Mouse (Mus musculus): Measurements from ENCODE around the gene Fthl17c.
"Not testable (repeated sequence)": the region's sequence is repeated elsewhere in the genome, so short reads cannot be mapped to it uniquely, and the experiment has no call there.

Fthl17c gene

DNA sequence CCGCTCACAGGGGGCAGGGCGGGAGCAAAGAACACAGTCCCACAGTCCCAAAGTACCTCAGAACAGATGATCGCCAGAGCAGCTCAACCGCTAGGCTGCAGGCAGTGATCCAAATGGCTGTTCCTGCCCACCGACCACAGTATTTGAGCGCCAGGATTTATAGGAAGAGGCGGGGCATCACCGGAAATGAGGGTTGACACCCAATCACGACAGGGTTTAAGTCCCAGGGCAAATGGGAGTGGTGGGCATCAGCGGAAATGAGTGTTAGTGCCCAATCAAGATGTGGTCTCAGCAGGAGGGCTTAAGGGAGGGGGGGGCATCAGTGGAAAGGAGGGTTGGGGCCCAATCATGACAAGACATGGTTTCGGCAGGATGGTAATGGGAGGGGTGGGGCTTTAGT, at the start of gene Fthl17c:
Fthl17c (minus strand) TSS at position 101 of the 400 bp plus-strand sequence.
- DNase-seq (ENCODE audit: low spot score): not testable (repeated sequence)

DNA sequence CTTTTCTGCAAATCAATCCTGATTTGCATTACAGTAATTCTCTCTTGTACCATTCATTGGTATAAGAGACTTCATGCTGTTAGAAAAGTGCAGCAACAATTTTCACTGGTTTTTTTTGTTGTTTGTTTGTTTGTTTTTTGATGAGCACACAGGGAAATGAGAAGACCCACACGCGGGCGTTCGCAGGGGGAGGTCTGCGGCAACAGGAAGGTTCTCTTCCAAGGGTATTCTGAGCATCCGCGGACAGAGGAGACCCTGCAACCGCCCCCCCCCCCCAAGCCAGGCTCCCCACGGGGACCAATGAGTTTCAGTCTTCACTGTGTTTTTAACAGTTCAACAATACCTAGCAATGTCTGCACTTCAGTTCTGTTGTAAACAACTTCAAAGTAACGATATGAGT, 43.1 kb upstream of the Fthl17c start:
- DNase-seq (ENCODE audit: low spot score): no peak

DNA sequence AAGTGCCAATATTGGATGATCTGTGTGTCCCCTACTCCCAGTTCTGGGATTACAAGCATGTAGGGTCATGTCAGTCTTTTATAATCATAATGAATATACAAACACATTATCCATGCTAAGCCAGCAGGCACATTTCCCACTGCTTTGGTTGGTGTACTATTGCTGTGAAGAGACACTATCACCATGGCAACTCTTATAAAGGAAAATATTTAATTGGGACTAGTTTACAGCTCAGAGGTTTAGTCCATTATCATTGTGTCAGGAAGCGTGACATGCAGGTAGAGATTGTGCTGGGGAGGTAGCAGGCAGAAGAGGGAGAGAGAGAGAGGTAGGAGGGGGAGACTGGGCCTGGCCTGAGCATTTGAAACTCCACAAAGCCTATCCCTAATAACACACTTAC, 39.7 kb upstream of the Fthl17c start:
- DNase-seq (ENCODE audit: low spot score): no peak

DNA sequence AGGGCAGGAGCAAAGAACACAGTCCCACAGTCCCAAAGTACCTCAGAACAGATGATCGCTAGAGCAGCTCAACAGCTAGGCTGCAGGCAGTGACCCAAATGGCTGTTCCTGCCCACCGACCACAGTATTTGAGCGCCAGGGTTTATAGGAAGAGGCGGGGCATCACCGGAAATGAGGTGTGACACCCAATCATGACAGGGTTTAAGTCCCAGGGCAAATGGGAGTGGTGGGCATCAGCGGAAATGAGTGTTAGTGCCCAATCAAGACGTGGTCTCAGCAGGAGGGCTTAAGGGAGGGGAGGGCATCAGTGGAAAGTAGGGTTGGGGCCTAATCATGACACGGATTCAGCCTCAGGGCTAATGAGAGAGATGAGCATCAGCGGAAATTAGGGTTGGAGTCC, 10.3 kb upstream of the Fthl17c start, which contains the start of gene Fthl17d:
Fthl17d (minus strand) TSS at position 101 of the 400 bp plus-strand sequence.
- not testable (repeated sequence) for DNase-seq (ENCODE audit: low spot score)

DNA sequence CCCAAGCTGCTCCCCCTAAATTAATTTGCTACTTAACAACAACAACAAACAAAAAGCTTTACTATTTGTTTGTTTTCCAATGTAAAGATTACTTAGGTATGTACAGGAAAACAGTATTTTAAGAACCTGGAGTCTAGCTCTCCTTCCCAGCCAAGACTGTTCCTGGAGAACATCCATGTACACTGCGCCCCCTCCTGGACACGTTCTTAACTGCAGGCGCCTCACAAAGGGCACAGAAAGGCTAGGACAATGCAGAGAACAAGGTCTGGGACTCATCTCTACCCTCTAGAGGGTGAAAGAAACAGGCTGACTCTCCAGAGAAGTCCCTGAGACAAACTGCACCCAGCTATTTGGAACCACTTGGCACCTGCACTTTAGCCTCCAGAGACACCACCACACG, 11.7 kb downstream of the Fthl17c start:
- DNase-seq (ENCODE audit: low spot score): not testable (repeated sequence)

DNA sequence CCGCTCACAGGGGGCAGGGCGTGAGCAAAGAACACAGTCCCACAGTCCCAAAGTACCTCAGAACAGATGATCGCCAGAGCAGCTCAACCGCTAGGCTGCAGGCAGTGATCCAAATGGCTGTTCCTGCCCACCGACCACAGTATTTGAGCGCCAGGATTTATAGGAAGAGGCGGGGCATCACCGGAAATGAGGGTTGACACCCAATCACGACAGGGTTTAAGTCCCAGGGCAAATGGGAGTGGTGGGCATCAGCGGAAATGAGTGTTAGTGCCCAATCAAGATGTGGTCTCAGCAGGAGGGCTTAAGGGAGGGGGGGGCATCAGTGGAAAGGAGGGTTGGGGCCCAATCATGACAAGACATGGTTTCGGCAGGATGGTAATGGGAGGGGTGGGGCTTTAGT, 13.5 kb downstream of the Fthl17c start, which contains the start of gene Fthl17b:
Fthl17b (minus strand) TSS at position 101 of the 400 bp plus-strand sequence.
- not testable (repeated sequence) for DNase-seq (ENCODE audit: low spot score)

DNA sequence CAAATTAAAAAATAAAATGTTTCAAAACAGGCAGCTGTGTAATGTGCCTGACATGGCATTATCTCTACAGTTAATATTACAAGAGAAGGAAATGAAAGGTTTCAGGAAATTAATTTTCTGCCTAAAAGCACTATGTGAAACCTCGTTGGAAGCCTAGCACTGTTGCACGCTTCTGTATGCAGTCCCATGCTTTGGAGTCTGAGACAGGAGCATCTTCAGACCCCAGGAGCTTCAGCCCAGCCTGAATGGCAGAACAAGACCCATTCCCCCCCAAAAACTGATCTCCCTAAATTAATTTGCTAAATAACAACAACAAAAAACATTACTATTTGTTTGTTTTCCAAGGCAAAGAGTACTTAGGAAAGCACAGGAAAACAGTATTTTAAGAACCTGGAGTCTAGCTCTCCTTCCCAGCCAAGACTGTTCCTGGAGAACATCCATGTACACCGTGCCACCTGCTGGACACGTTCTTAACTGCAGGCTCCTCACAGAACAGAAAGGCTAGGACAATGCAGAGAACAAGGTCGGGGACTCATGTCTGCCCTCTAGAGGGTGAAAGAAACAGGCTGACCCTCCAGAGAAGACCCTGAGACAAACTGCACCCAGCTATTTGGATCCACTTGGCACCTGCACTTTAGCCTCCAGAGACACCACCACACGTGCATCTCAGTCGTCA, 28.1 kb downstream of the Fthl17c start:
- peak; percentile 19 for DNase-seq (ENCODE audit: low spot score)

DNA sequence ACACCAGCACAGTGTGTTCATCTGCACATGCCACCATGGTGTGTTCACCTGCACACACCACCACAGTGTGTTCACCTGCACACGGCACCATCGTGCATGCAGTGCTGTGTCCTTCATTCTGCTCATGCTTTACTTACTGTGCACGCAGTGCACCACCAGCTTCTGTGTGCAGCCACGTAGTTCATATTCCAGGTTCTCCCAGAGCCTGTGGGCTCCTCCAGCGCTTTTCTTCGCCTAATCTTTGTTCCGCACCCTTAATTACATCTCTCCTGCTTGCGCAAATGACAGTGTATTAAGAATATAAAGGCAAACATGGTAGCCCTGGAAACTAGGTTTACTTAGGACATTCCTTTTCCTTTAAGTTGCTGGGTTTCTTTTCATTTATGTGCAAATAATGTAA, 32.3 kb downstream of the Fthl17c start:
- no peak for DNase-seq (ENCODE audit: low spot score)

DNA sequence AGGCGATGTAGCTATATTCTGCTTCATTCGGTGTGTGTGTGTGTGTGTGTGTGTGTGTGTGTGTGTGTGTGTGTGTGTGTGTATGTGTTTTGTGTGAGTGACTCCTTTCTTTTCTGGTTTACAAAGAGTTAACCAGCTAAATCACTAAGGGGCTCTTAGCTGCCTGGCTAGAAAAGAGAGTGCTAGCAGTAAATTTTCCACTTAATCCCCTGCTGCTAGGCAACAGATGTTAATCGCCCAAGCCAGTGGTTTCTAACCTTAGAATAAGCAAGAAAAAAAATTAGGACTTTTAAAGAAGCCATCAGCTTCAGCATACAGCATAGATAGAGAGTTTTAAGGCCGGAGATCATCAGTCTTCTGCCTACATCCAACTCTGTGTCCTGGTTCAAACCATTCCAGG, 49.1 kb downstream of the Fthl17c start:
- DNase-seq (ENCODE audit: low spot score): no peak
